Mouse (Mus musculus): ENCODE measurements at regions not wholly inside any gene's neighbourhood (a gene's known extent, or its start where the extent isn't known, plus 50 kb on each side); places are given as distances from the start of the nearest gene placed in this dataset.

DNA sequence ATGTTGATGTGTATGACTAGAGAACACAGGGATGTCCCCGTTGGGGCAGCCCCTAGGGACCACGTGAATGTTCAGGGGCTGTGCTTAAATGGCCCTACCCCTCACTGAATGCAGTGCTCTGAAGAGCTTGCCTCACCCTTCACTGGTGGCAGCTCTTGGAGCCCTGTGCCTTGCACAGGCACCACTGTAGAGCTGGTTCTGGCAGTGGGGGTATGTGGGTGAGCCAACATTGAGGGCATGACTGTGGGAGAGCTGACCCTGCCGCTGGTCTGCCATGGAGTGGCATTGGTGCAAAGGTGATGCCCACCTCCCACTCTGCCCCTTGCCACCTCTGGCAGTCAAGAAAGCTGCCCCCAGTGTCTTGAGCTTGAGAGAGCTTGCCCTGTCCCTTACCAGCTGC is 69.6 kb upstream of the Tdrd3 start:
- no peak for DNase-seq (ENCODE audit: low spot score in 2 of 2)

DNA sequence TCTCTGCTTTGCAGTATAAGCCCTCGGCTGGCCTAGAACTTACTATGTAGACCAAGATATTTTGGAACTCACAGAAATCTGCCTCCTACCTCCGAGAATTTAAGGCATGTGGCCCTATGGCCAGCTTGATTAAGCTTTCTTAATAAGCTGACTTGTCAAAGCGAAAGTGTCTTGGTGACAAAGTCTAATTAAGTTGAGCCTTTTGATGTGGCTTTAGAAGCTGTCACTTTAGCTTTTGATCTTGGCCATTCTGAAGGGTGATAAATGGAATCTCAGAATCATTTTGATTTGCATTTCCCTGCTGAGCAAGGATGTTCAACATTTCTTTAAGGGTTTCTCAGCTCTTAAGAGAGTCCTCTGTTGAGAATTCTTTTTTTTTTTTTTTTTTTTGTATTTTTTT is 67.6 kb upstream of the Tdrd3 start:
- no peak for DNase-seq (ENCODE audit: low spot score in 2 of 2)

DNA sequence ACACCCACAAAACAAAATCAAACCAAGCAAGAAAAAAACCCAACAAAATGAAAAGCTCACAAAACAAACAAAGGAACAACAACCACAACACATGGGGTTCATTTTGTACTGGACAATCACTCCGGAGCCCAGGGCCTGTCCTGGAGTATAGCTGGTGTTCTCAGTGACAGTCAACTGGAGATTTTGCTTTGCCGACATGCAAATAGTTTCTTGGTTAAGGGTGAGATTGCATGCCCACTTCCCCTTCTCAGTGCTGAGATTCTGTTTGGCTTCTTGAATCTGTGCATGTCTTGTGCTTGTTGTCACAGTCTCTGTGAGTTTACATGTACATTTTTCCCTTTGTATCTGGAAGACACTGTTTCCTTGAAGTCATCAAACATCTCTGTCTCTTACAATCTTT is 50.6 kb upstream of the Tdrd3 start:
- no peak for DNase-seq (ENCODE audit: low spot score in 2 of 2)
